Mouse (Mus musculus) small intestine, adult 2 months (tissue): ENCODE data around the gene Zswim1. TPM values are rescaled to one million over a fixed set of nuclear protein-coding genes. Genes with fewer than 3 reads are reported as not detected.
A peak's percentile ranks its signal among the peaks of the same experiment; 100 is the strongest.

ENCODE experiments used
- H3K27ac ChIP-seq: fragments of 200-500 bp; 2 replicates; pipeline ENCODE4 v1.5.1; 2012; ENCODE audit warnings: low read depth, low read length, control low read depth, inconsistent platforms; ENCODE audit not compliant: insufficient read depth
- H3K27me3 ChIP-seq: fragments of 200-500 bp; 2 replicates; pipeline ENCODE4 v1.6.1; 2012; ENCODE audit warnings: mild to moderate bottlenecking, moderate library complexity, low read length, inconsistent platforms; ENCODE audit not compliant: control insufficient read depth, insufficient read depth
- H3K36me3 ChIP-seq: fragments of 200-500 bp; 2 replicates; pipeline ENCODE4 v1.6.1; 2012; ENCODE audit warnings: mild to moderate bottlenecking, low read length, control low read depth, inconsistent platforms; ENCODE audit not compliant: control insufficient read depth, insufficient read depth
- H3K4me1 ChIP-seq: fragments of 200-500 bp; 2 replicates; pipeline ENCODE4 v1.6.1; 2012; ENCODE audit warnings: low read length, inconsistent platforms, mixed read lengths; ENCODE audit not compliant: control insufficient read depth, insufficient read depth, insufficient read length
- H3K4me3 ChIP-seq: fragments of 200-500 bp; 2 replicates; pipeline ENCODE4 v1.5.1; 2012; ENCODE audit warnings: low read depth, mild to moderate bottlenecking, control low read depth, inconsistent platforms, low read length, moderate library complexity
- CTCF ChIP-seq: fragments of 200-500 bp; IDR thresholded peaks from 2 replicates; pipeline ENCODE4 v1.5.1; 2012; ENCODE audit warnings: low read depth, mild to moderate bottlenecking, control low read depth, inconsistent platforms, low read length, moderate library complexity, mixed read lengths; ENCODE audit not compliant: insufficient replicate concordance, insufficient read length; ENCODE audit errors: extremely low read depth
- POLR2A ChIP-seq: fragments of 200-500 bp; IDR thresholded peaks from 2 replicates; pipeline ENCODE4 v1.6.1; 2012; ENCODE audit warnings: low read depth, mild to moderate bottlenecking, control low read depth, inconsistent platforms, low read length, moderate library complexity
- WGBS: fragments of 180-500 bp; shearing (Covaris S2); methylation state at CpG from one replicate; pipeline ENCODE4 v1.1.7; 2018; 5-methylcytosine and 5-hydroxymethylcytosine counted together
- polyA plus RNA-seq: library from polyadenylated mRNA; depleted of rRNA; stranded (reverse); fragments of >200 nt; gene quantifications from 2 replicates; pipeline ENCODE4 v1.2.3, GENCODE M21; 2012

The Zswim1 gene
- polyA plus RNA-seq, 1 experiment = 8.1 TPM

DNA sequence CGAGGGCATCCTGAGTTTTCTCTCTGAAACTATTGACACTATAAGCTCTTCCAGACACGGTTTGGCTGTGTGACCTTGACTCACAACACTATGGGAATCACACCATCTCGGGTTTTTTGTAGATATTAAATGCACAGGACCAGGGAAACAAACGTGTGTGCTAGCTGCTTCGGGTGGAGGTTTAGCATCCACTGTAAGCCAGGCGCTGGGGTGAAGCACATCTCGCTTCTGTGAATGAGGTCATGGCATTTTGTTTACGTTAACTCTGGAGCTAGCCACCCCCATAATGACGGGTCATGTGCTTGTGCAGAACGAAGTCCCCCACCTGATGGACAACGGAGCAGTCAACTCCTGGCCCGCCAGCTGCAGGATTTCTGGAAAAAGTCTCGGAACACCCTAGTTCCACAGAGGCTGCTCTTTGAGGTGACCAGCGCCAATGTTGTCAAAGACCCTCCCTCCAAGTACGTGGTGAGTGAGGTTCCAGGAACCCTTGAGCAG, 36.0 kb upstream of the Zswim1 start:
- Histone ChIP-seq H3K4me3 (peak overlapping the region; percentile 84), H3K27me3 (no peaks in the 10 kb centered on the region), H3K4me1 (peaks cover 7% of the 10 kb centered on the region; the same call in 1 of the 2 replicates), H3K36me3 (peaks cover 6% of the 10 kb centered on the region), H3K27ac (peak overlapping the region; percentile 73)
- TF ChIP-seq POLR2A = no peak
- 22% methylated on average over 15 of the region's 15 CpGs for WGBS

DNA sequence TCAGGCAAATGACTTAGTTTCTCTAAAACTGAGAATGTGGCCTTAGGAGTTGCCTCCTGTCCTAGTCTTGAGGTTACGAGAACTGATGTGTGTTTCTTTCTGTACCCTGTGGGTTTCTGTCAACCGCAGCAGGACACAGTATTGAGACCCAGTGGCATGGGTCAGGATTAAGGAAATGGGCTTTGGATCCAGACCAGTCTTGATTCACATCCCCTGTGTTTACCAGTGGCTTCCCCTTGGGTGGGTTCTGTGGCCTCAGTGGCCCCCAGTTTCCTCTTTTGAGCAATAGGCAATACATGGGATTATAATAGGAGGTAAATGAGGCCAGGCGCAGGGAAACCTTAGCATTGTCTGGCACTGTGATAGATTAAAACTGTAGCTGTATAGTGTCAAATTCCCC, 35.5 kb upstream of the Zswim1 start:
- peaks cover 12% of the 10 kb centered on the region for H3K36me3 ChIP-seq
- H3K27ac ChIP-seq = no peak overlapping the region
- H3K27me3 ChIP-seq = no peaks in the 10 kb centered on the region
- no peak for TF ChIP-seq POLR2A
- H3K4me1 ChIP-seq = peaks cover 7% of the 10 kb centered on the region; the same call in 1 of the 2 replicates
- no peak overlapping the region for H3K4me3 ChIP-seq
- 82% methylated on average over 3 of the region's 3 CpGs for WGBS

DNA sequence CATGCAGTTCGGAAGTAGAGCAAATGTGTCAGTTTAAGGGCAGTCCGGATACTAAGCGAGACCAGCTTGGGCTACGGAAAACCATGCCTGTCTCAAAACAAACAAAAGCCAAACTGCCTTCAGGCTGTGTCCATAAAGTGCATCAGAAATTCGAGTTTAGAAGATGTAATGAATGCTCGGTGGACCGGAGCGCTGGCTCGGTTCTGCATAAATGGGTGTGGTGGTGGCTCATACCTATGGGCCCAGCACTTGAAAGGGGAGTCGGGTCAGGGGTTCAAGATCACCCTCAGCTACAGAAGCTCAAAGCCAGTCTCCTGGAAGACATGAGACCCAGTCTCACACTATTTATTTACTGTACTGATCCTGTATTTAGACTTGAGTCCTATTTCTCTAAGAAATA, 34.7 kb upstream of the Zswim1 start:
- WGBS = 75% methylated on average over 10 of the region's 10 CpGs
- no peak overlapping the region for H3K27ac ChIP-seq
- H3K27me3 ChIP-seq = no peaks in the 10 kb centered on the region
- H3K4me3 ChIP-seq = no peak overlapping the region
- TF ChIP-seq POLR2A (no peak), CTCF (no peak)
- H3K36me3 ChIP-seq = peaks cover 20% of the 10 kb centered on the region
- H3K4me1 ChIP-seq = peaks cover 7% of the 10 kb centered on the region; the same call in 1 of the 2 replicates

DNA sequence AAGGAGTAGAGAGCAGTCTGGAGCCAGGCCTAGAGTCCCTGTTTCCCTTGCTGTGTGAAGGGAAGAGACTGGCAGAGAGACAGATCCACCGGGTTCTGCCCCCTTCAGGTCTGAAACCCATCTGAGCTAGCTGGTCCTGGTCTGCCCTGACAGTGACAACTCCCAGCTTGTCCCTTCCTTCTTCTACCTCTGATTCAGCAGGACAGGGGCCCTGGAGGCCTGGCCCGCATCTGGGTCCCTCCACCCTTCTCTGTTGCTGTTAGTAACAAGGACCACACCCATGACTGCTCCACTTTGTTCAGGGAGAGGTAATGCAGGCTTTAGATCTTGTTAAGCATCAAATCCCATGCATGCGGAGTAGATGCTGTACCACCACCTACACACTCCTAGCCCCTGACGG, 34.1 kb upstream of the Zswim1 start:
- Histone ChIP-seq H3K4me1 (peaks cover 7% of the 10 kb centered on the region; the same call in 1 of the 2 replicates), H3K27me3 (no peaks in the 10 kb centered on the region), H3K36me3 (peaks cover 25% of the 10 kb centered on the region), H3K27ac (no peak overlapping the region), H3K4me3 (no peak overlapping the region)
- TF ChIP-seq CTCF (no peak), POLR2A (no peak)
- 80% methylated on average over 4 of the region's 4 CpGs for WGBS

DNA sequence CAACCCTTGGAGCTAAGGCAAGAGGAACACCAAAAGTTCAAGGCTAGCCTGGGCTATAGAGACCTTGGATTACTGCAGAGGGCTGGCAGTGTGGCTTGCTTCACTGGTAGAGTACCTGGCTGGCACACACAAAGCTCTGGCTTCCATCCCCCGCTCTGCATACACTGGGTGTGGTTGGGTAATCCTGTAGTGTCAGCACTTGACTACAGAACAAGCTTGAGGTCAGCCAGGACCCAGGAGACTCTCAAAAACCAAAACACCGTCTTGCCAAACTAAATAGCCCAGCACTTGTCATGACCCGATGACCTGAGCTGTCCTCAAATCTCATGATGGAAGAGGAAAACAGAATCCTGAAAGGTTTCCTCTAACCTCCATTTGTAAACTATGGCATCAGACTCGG, 32.0 kb upstream of the Zswim1 start:
- no peak for TF ChIP-seq CTCF
- no peaks in the 10 kb centered on the region for H3K27me3 ChIP-seq
- H3K4me3 ChIP-seq = no peak overlapping the region
- H3K36me3 ChIP-seq = peaks cover 39% of the 10 kb centered on the region
- 64% methylated on average over 4 of the region's 4 CpGs for WGBS
- peaks cover 4% of the 10 kb centered on the region; the same call in 1 of the 2 replicates for H3K4me1 ChIP-seq
- H3K27ac ChIP-seq = no peak overlapping the region

DNA sequence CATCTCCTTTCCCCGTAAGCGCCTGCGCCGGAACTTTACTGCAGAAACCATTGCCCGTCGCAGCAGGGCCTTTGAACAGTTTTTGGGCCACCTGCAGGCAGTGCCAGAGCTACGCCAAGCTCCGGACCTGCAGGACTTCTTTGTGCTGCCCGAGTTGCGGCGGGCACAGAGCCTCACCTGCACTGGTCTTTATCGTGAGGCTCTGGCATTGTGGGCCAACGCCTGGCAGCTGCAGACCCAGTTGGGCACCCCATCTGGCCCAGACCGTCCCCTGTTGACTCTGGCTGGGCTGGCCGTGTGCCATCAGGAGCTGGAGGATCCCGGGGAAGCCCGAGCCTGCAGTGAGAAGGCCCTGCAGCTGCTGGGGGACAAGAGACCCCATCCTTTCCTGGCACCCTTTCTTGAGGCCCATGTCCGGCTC, 30.6 kb upstream of the Zswim1 start:
- Histone ChIP-seq H3K27me3 (no peaks in the 10 kb centered on the region), H3K27ac (no peak overlapping the region), H3K4me1 (no peaks in the 10 kb centered on the region), H3K36me3 (peaks cover 52% of the 10 kb centered on the region), H3K4me3 (no peak overlapping the region)
- WGBS = 87% methylated on average over 18 of the region's 18 CpGs
- TF ChIP-seq CTCF (no peak), POLR2A (no peak)

DNA sequence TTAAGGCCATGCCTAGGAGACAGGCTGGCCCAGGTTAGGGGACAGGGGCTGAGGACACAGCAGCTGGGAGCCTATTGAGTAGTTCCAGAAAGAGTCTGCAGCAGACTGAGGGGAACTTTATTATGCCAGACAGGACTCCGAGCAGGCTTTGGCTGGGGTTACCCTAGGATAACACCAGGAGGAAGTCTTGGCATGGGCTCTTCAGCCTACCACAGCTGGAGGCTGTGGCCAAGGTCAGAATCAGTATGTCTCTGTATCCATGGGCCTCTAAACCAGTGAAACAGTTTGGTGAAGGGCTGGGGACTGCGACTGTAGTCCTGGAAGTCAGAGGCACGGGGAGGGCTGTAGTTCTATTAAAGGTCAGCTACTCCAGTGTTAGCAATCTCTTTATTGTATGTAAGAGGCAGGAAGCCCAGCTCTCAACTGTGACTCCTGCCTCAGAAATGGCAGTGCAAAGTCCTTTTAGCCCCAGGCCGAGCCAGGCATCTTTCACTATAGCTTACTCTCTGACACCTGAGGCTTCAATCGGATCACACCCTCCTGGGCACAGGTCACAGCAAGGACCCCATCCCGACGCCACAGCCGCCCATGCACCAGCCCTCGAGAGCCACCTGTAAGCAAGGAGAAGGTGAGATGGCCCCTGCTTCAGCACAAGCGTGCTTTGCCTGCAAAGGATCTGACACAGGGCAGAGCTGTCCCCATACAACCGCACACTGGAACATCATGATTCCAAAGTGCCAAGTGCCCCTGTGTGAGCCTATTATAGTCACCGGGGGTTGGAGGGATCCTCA, 29.9 kb upstream of the Zswim1 start:
- Histone ChIP-seq H3K36me3 (peaks cover 57% of the 10 kb centered on the region), H3K4me1 (no peaks in the 10 kb centered on the region), H3K4me3 (no peak overlapping the region), H3K27me3 (no peaks in the 10 kb centered on the region), H3K27ac (no peak overlapping the region)
- TF ChIP-seq POLR2A = no peak
- peak; percentile 5; the same call in 1 of the 2 replicates for TF ChIP-seq CTCF
- 87% methylated on average over 12 of the region's 12 CpGs for WGBS
